Mouse (Mus musculus) megakaryocyte, embryonic 14.5 days (primary cell): ENCODE data around the gene Ube2s. TPM values are rescaled to one million over a fixed set of nuclear protein-coding genes. Genes with fewer than 3 reads are reported as not detected.
A peak's percentile ranks its signal among the peaks of the same experiment; 100 is the strongest.

Experiments
- H3K27me3 ChIP-seq: replicated peaks from 2 replicates; pipeline ENCODE3; 2012; ENCODE audit warnings: inconsistent platforms
- H3K36me3 ChIP-seq: replicated peaks from 2 replicates; pipeline ENCODE3; 2012; ENCODE audit warnings: low read length, inconsistent platforms, mixed read lengths
- H3K4me1 ChIP-seq: 2 replicates; pipeline ENCODE4 v1.6.1; 2012; ENCODE audit warnings: inconsistent platforms
- H3K4me3 ChIP-seq: replicated peaks from 2 replicates; pipeline ENCODE3; 2012; ENCODE audit warnings: moderate library complexity, mild to moderate bottlenecking, inconsistent platforms
- H3K9me3 ChIP-seq: 2 replicates; pipeline ENCODE4 v1.6.1; 2012; ENCODE audit warnings: inconsistent platforms
- FLI1 ChIP-seq: IDR thresholded peaks from 2 replicates; pipeline ENCODE4 v1.6.1; 2012; ENCODE audit warnings: low read length, inconsistent platforms, mixed read lengths
- GATA1 ChIP-seq: IDR thresholded peaks from 3 replicates; pipeline ENCODE4 v1.6.1; 2012; ENCODE audit warnings: mixed read lengths, low read length, inconsistent platforms, borderline replicate concordance
- polyA plus RNA-seq: library from polyadenylated mRNA; stranded (reverse); fragments of >175 nt; gene quantifications from 2 replicates; pipeline ENCODE4 v1.2.3, GENCODE M21; 2012; ENCODE audit warnings: low replicate concordance; ENCODE audit not compliant: insufficient read depth

Gene Ube2s
- polyA plus RNA-seq, 1 experiment = 258 TPM

- H3K9me3 ChIP-seq = peaks cover 13% of the 10 kb centered on the region
- H3K4me3 ChIP-seq = no peak overlapping the region
- H3K36me3 ChIP-seq = no peaks in the 10 kb centered on the region
- peaks cover 72% of the 10 kb centered on the region for H3K4me1 ChIP-seq
- TF ChIP-seq GATA1 (no peak), FLI1 (no peak)
- peaks cover 41% of the 10 kb centered on the region for H3K27me3 ChIP-seq
These were observed 34.3 kb downstream of the Ube2s start for GRCm38 (mm10) chr7:4777851-4778637.

GRCm38 (mm10) chr7:4776861-4777830, 35.2 kb downstream of the Ube2s start:
- Histone ChIP-seq H3K36me3 (no peaks in the 10 kb centered on the region), H3K9me3 (peaks cover 17% of the 10 kb centered on the region), H3K4me1 (peaks cover 63% of the 10 kb centered on the region), H3K27me3 (peaks cover 41% of the 10 kb centered on the region), H3K4me3 (peak overlapping the region; percentile 90)
- no peak for TF ChIP-seq FLI1
- TF ChIP-seq GATA1 = no peak

- Histone ChIP-seq H3K4me3 (no peak overlapping the region), H3K36me3 (no peaks in the 10 kb centered on the region), H3K27me3 (peaks cover 42% of the 10 kb centered on the region), H3K9me3 (peaks cover 17% of the 10 kb centered on the region), H3K4me1 (peaks cover 53% of the 10 kb centered on the region)
- TF ChIP-seq FLI1 (no peak), GATA1 (no peak)
These were observed 36.3 kb downstream of the Ube2s start for GRCm38 (mm10) chr7:4776131-4776530.

- Histone ChIP-seq H3K4me3 (peak within 1 kb of the TSS; percentile 2), H3K9me3 (peaks cover 14% of the 10 kb centered on the region), H3K27me3 (peaks cover 29% of the 10 kb centered on the region), H3K36me3 (no peaks in the 10 kb centered on the region), H3K4me1 (peaks cover 4% of the 10 kb centered on the region; the same call in 1 of the 2 replicates)
- TF ChIP-seq GATA1 (no peak), FLI1 (no peak)
These were observed 41.2 kb downstream of the Ube2s start, which contains the start of gene Fam71e2 for GRCm38 (mm10) chr7:4771202-4771601. Gene Fam71e2, minus strand, starts transcription at chr7:4771302.

GRCm38 (mm10) chr7:4764946-4765710, 47.3 kb downstream of the Ube2s start:
- Histone ChIP-seq H3K9me3 (no peaks in the 10 kb centered on the region), H3K36me3 (no peaks in the 10 kb centered on the region), H3K4me1 (peaks cover 12% of the 10 kb centered on the region), H3K27me3 (peaks cover 16% of the 10 kb centered on the region), H3K4me3 (peak overlapping the region; percentile 25)
- TF ChIP-seq GATA1 = no peak
- no peak for TF ChIP-seq FLI1

- H3K9me3 ChIP-seq = no peaks in the 10 kb centered on the region
- no peak overlapping the region for H3K4me3 ChIP-seq
- peaks cover under 1% of the 10 kb centered on the region for H3K4me1 ChIP-seq
- TF ChIP-seq FLI1 (no peak), GATA1 (no peak)
- peaks cover 29% of the 10 kb centered on the region for H3K27me3 ChIP-seq
- H3K36me3 ChIP-seq = no peaks in the 10 kb centered on the region
These were observed 52.7 kb downstream of the Ube2s start for GRCm38 (mm10) chr7:4759670-4760069.

GRCm38 (mm10) chr7:4752821-4753570, 59.4 kb downstream of the Ube2s start, which contains the start of gene Cox6b2:
Gene Cox6b2, minus strand, starts transcription at chr7:4753094.
- H3K27me3 ChIP-seq = peaks cover 10% of the 10 kb centered on the region
- H3K9me3 ChIP-seq = no peaks in the 10 kb centered on the region
- H3K36me3 ChIP-seq = peaks cover 33% of the 10 kb centered on the region
- peak within 1 kb of the TSS; percentile 93 for H3K4me3 ChIP-seq
- TF ChIP-seq FLI1 (no peak), GATA1 (no peak)
- peaks cover 49% of the 10 kb centered on the region for H3K4me1 ChIP-seq

- no peaks in the 10 kb centered on the region for H3K9me3 ChIP-seq
- H3K4me3 ChIP-seq = peak overlapping the region; percentile 93
- H3K4me1 ChIP-seq = peaks cover 57% of the 10 kb centered on the region
- TF ChIP-seq FLI1 = no peak
- no peak for TF ChIP-seq GATA1
- H3K36me3 ChIP-seq = peaks cover 41% of the 10 kb centered on the region
- peaks cover 4% of the 10 kb centered on the region for H3K27me3 ChIP-seq
These were observed 60.2 kb downstream of the Ube2s start for GRCm38 (mm10) chr7:4751971-4752820.
